Mouse (Mus musculus): ENCODE data around the gene Clasp1. TPM values are rescaled to one million over a fixed set of nuclear protein-coding genes. Genes with fewer than 3 reads are reported as not detected.

Gene Clasp1
- 117 and 128 TPM in 2 replicates for polyA plus RNA-seq (2014; fragmentation: Nextera tagmentation; extraction: Ambion mirVana)

- Histone ChIP-seq H3K4me2 (ENCODE audit: low read length) (peak within 1 kb of the TSS; percentile 68), H3K27ac (replicated peaks in 1 of 2; ENCODE audit: control insufficient read depth in 1 of 2, insufficient read depth in 1 of 2, low read depth in 2 of 2, low read length in 2 of 2) (peak within 1 kb of the TSS; percentile 96 to 98), H3K36me3 (ENCODE audit: control insufficient read depth, insufficient read depth, low read length) (no peaks in the 10 kb centered on the region), H3K4me3 (ENCODE audit: control insufficient read depth in 1 of 2, insufficient read depth in 1 of 2, low read depth in 1 of 2, low read length in 2 of 2) (peak within 1 kb of the TSS; percentile 90 to 99), H3K27me3 (ENCODE audit: control insufficient read depth, insufficient read depth, low read length) (no peaks in the 10 kb centered on the region), H3K9ac (ENCODE audit: low read length) (peak within 1 kb of the TSS; percentile 98), H3K4me1 (ENCODE audit: control insufficient read depth in 2 of 2, insufficient read depth in 2 of 2, low read length in 2 of 2) (peaks cover 0 to 12% of the 10 kb centered on the region in 2 experiments; a peak in 2 of 4 replicates), H3K9me3 (ENCODE audit: control insufficient read depth, low read length) (no peaks in the 10 kb centered on the region)
- peak; percentile 97 for ATAC-seq (ENCODE audit: insufficient number of reproducible peaks, insufficient read depth, low FRiP score, low read depth)
- WGBS = under 1% methylated on average over 44 of the region's 44 CpGs
Measured at GRCm38 (mm10) chr1:118388757-118389453, at the start of gene Clasp1. Clasp1 (plus strand) TSS chr1:118389058.

- Histone ChIP-seq H3K4me1 (ENCODE audit: control insufficient read depth in 2 of 2, insufficient read depth in 2 of 2, low read length in 2 of 2) (peaks cover 6 to 7% of the 10 kb centered on the region in 2 experiments), H3K9me3 (ENCODE audit: control insufficient read depth, low read length) (no peaks in the 10 kb centered on the region), H3K27ac (replicated peaks in 1 of 2; ENCODE audit: control insufficient read depth in 1 of 2, insufficient read depth in 1 of 2, low read depth in 2 of 2, low read length in 2 of 2) (no peak overlapping the region), H3K4me3 (ENCODE audit: control insufficient read depth in 1 of 2, insufficient read depth in 1 of 2, low read depth in 1 of 2, low read length in 2 of 2) (no peak overlapping the region), H3K4me2 (ENCODE audit: low read length) (no peak overlapping the region), H3K36me3 (ENCODE audit: control insufficient read depth, insufficient read depth, low read length) (no peaks in the 10 kb centered on the region), H3K9ac (ENCODE audit: low read length) (no peak overlapping the region), H3K27me3 (ENCODE audit: control insufficient read depth, insufficient read depth, low read length) (no peaks in the 10 kb centered on the region)
- 34% methylated on average over 6 of the region's 6 CpGs for WGBS
- ATAC-seq (ENCODE audit: insufficient number of reproducible peaks, insufficient read depth, low FRiP score, low read depth) = no peak
Measured at GRCm38 (mm10) chr1:118343649-118344435, 45.0 kb upstream of the Clasp1 start.

GRCm38 (mm10) chr1:118349922-118350321 lies 38.9 kb upstream of the Clasp1 start:
- Histone ChIP-seq H3K9ac (ENCODE audit: low read length) (no peak overlapping the region), H3K36me3 (ENCODE audit: control insufficient read depth, insufficient read depth, low read length) (no peaks in the 10 kb centered on the region), H3K27ac (replicated peaks in 1 of 2; ENCODE audit: control insufficient read depth in 1 of 2, insufficient read depth in 1 of 2, low read depth in 2 of 2, low read length in 2 of 2) (no peak overlapping the region), H3K4me1 (ENCODE audit: control insufficient read depth in 2 of 2, insufficient read depth in 2 of 2, low read length in 2 of 2) (no peaks in the 10 kb centered on the region), H3K4me3 (ENCODE audit: control insufficient read depth in 1 of 2, insufficient read depth in 1 of 2, low read depth in 1 of 2, low read length in 2 of 2) (no peak overlapping the region), H3K27me3 (ENCODE audit: control insufficient read depth, insufficient read depth, low read length) (no peaks in the 10 kb centered on the region), H3K4me2 (ENCODE audit: low read length) (no peak overlapping the region), H3K9me3 (ENCODE audit: control insufficient read depth, low read length) (no peaks in the 10 kb centered on the region)
- WGBS = 74% methylated on average over 3 of the region's 3 CpGs
- no peak for ATAC-seq (ENCODE audit: insufficient number of reproducible peaks, insufficient read depth, low FRiP score, low read depth)

DNA sequence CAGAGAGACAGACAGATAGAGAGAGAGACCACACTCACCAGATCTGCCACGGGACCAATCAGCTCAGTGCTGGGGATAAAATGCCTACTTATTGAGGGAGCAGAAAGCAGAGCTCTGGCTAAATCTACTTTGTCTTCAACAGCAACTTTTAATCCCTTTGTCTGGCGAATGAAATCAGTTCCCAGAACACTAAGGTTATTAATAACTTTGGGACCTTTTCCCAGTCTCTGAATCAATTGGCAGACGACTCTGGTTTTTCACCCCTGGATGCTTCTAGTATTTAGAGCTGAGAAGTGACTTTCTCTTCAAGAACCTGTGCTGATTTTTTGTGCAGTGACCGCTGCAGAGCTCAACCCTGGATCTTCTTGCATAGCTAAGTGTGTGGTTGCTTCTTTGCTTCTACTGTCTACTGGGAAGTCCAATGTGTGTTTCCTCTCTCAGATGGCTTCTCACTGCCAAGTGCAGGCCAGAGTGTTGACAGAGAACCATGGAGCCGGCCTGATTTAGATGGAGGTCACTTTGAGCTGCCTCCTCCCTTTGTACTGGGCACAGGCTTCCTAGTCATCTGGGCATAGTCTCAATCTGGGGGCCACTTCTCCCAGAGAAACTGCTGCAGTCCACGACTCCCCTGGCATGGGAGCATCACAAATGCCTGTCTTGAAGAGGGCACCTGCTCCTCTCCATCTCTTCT lies 29.6 kb upstream of the Clasp1 start:
- no peaks in the 10 kb centered on the region for H3K36me3 ChIP-seq (ENCODE audit: control insufficient read depth, insufficient read depth, low read length)
- peaks cover 10 to 12% of the 10 kb centered on the region in 2 experiments; a peak in 3 of 4 replicates for H3K4me1 ChIP-seq (ENCODE audit: control insufficient read depth in 2 of 2, insufficient read depth in 2 of 2, low read length in 2 of 2)
- no peak overlapping the region for H3K4me3 ChIP-seq (ENCODE audit: control insufficient read depth in 1 of 2, insufficient read depth in 1 of 2, low read depth in 1 of 2, low read length in 2 of 2)
- no peaks in the 10 kb centered on the region for H3K9me3 ChIP-seq (ENCODE audit: control insufficient read depth, low read length)
- peak overlapping the region; percentile 75 to 85 for H3K27ac ChIP-seq (replicated peaks in 1 of 2; ENCODE audit: control insufficient read depth in 1 of 2, insufficient read depth in 1 of 2, low read depth in 2 of 2, low read length in 2 of 2)
- H3K4me2 ChIP-seq (ENCODE audit: low read length) = peak overlapping the region; percentile 39
- peak; percentile 77 for ATAC-seq (ENCODE audit: insufficient number of reproducible peaks, insufficient read depth, low FRiP score, low read depth)
- H3K27me3 ChIP-seq (ENCODE audit: control insufficient read depth, insufficient read depth, low read length) = no peaks in the 10 kb centered on the region
- WGBS = 31% methylated on average over 6 of the region's 6 CpGs
- peak overlapping the region; percentile 21; the same call in 1 of the 2 replicates for H3K9ac ChIP-seq (ENCODE audit: low read length)

DNA sequence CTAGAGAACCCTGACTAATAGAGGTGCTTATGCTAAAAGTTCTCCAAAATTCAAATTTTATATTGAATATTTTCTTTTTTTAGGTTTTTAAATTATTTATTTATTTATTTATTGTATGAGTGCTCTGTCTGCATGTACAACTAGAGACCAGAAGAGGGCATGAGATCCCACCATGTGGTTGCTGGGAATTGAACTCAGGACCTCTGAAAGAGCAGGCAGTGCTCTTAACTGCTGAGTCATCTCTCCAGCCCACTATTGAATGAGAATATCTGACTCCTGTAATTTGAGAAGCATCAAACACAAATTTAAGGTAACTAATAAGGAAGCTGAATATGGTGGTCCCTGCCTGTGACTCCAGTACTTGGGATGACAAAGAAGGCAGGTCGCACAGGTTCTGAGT lies 20.9 kb upstream of the Clasp1 start:
- no peaks in the 10 kb centered on the region for H3K9me3 ChIP-seq (ENCODE audit: control insufficient read depth, low read length)
- no peak overlapping the region for H3K4me2 ChIP-seq (ENCODE audit: low read length)
- no peaks in the 10 kb centered on the region for H3K36me3 ChIP-seq (ENCODE audit: control insufficient read depth, insufficient read depth, low read length)
- H3K27me3 ChIP-seq (ENCODE audit: control insufficient read depth, insufficient read depth, low read length) = no peaks in the 10 kb centered on the region
- WGBS = 80% methylated on average over 1 of the region's 1 CpGs
- H3K4me1 ChIP-seq (ENCODE audit: control insufficient read depth in 2 of 2, insufficient read depth in 2 of 2, low read length in 2 of 2) = no peaks in the 10 kb centered on the region
- no peak for ATAC-seq (ENCODE audit: insufficient number of reproducible peaks, insufficient read depth, low FRiP score, low read depth)
- no peak overlapping the region for H3K27ac ChIP-seq (replicated peaks in 1 of 2; ENCODE audit: control insufficient read depth in 1 of 2, insufficient read depth in 1 of 2, low read depth in 2 of 2, low read length in 2 of 2)
- no peak overlapping the region for H3K9ac ChIP-seq (ENCODE audit: low read length)
- no peak overlapping the region for H3K4me3 ChIP-seq (ENCODE audit: control insufficient read depth in 1 of 2, insufficient read depth in 1 of 2, low read depth in 1 of 2, low read length in 2 of 2)

GRCm38 (mm10) chr1:118368721-118369461 lies 20.0 kb upstream of the Clasp1 start:
- ATAC-seq (ENCODE audit: insufficient number of reproducible peaks, insufficient read depth, low FRiP score, low read depth) = no peak
- no peak overlapping the region for H3K27ac ChIP-seq (replicated peaks in 1 of 2; ENCODE audit: control insufficient read depth in 1 of 2, insufficient read depth in 1 of 2, low read depth in 2 of 2, low read length in 2 of 2)
- WGBS = 56% methylated on average over 3 of the region's 3 CpGs
- no peak overlapping the region for H3K9ac ChIP-seq (ENCODE audit: low read length)
- no peaks in the 10 kb centered on the region for H3K36me3 ChIP-seq (ENCODE audit: control insufficient read depth, insufficient read depth, low read length)
- no peaks in the 10 kb centered on the region for H3K9me3 ChIP-seq (ENCODE audit: control insufficient read depth, low read length)
- no peaks in the 10 kb centered on the region for H3K27me3 ChIP-seq (ENCODE audit: control insufficient read depth, insufficient read depth, low read length)
- H3K4me2 ChIP-seq (ENCODE audit: low read length) = no peak overlapping the region
- no peak overlapping the region for H3K4me3 ChIP-seq (ENCODE audit: control insufficient read depth in 1 of 2, insufficient read depth in 1 of 2, low read depth in 1 of 2, low read length in 2 of 2)
- H3K4me1 ChIP-seq (ENCODE audit: control insufficient read depth in 2 of 2, insufficient read depth in 2 of 2, low read length in 2 of 2) = no peaks in the 10 kb centered on the region

GRCm38 (mm10) chr1:118377784-118378183 lies 11.1 kb upstream of the Clasp1 start:
- WGBS = 54% methylated on average over 5 of the region's 5 CpGs

More at GRCm38 (mm10) chr1:118377784-118378183, 11.1 kb upstream of the Clasp1 start:
- Histone ChIP-seq H3K4me1 (ENCODE audit: control insufficient read depth in 2 of 2, insufficient read depth in 2 of 2, low read length in 2 of 2) (no peaks in the 10 kb centered on the region), H3K4me2 (ENCODE audit: low read length) (no peak overlapping the region), H3K36me3 (ENCODE audit: control insufficient read depth, insufficient read depth, low read length) (no peaks in the 10 kb centered on the region), H3K27me3 (ENCODE audit: control insufficient read depth, insufficient read depth, low read length) (no peaks in the 10 kb centered on the region), H3K9me3 (ENCODE audit: control insufficient read depth, low read length) (0 out of 2 replicates have a peak, but pooled peaks cover 2% of the 10 kb centered on the region), H3K4me3 (ENCODE audit: control insufficient read depth in 1 of 2, insufficient read depth in 1 of 2, low read depth in 1 of 2, low read length in 2 of 2) (no peak overlapping the region), H3K9ac (ENCODE audit: low read length) (no peak overlapping the region), H3K27ac (replicated peaks in 1 of 2; ENCODE audit: control insufficient read depth in 1 of 2, insufficient read depth in 1 of 2, low read depth in 2 of 2, low read length in 2 of 2) (no peak overlapping the region)
- no peak for ATAC-seq (ENCODE audit: insufficient number of reproducible peaks, insufficient read depth, low FRiP score, low read depth)
